Mouse (Mus musculus) spleen, postnatal 10 days (tissue): ENCODE results near the gene Insc.
"Not testable (repeated sequence)": the region's sequence is repeated elsewhere in the genome, so short reads cannot be mapped to it uniquely, and the experiment has no call there.

ENCODE experiments used
- DNase-seq, 2 experiments: peaks; one replicate each; pipeline ENCODE4 v3.0.0; 2021 to 2022; ENCODE audit warnings: low spot score in 2 of 2

Insc gene

GRCm38 (mm10) chr7:114743022-114743780 is at the start of gene Insc:
Gene Insc, plus strand, starts transcription at chr7:114743694.
- no peak for DNase-seq

- DNase-seq = no peak
These were observed 42.6 kb upstream of the Insc start for GRCm38 (mm10) chr7:114700871-114701270.

GRCm38 (mm10) chr7:114706716-114707115 is 36.8 kb upstream of the Insc start:
- DNase-seq = no peak

DNA sequence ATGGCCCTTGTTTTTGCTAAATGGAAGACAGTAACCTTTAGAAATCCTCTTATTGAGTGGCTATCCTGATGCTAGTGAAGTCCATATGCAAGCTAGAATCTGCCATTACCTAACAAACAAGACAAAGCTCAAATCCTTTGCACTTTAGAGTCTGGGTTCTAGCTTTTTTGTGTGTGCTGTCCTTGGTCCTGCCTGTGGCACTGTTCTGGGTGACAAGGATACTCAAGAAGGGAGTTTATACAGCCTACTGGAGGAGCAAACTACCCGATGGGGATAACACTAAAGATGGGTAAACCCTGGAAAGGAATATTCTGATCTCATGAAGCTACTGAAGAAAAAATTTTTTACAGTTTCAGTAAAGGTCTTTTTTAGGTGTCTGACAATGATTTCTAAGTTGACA is 36.1 kb upstream of the Insc start:
- no peak for DNase-seq

DNA sequence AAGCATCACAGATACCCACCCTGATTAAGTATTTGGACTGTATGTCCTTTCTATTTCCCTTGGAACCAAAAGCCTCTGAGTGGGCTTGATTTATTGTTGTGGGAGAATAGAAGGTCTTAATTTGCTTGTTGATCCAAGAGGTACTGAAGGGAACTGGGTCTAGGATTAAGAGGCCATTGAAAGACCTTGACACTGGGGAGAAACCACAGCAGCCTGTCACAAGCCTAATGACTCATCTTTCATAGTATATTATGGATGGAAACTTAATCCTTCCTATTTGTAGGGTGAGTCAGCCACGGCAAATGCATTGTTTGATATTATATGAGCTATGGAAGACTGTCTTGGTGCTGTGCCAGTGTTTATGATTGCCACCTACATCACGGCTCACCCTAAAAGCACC is 33.1 kb upstream of the Insc start:
- no peak for DNase-seq

GRCm38 (mm10) chr7:114712523-114712922 is 31.0 kb upstream of the Insc start:
- DNase-seq = no peak

- no peak for DNase-seq
These were observed 25.2 kb upstream of the Insc start, which contains the start of gene Calcb for GRCm38 (mm10) chr7:114718300-114718699. Gene Calcb, plus strand, starts transcription at chr7:114718643.

GRCm38 (mm10) chr7:114719381-114720131 is 23.9 kb upstream of the Insc start:
- no peak for DNase-seq

GRCm38 (mm10) chr7:114729696-114730095 is 13.8 kb upstream of the Insc start:
- not testable (repeated sequence) for DNase-seq

DNA sequence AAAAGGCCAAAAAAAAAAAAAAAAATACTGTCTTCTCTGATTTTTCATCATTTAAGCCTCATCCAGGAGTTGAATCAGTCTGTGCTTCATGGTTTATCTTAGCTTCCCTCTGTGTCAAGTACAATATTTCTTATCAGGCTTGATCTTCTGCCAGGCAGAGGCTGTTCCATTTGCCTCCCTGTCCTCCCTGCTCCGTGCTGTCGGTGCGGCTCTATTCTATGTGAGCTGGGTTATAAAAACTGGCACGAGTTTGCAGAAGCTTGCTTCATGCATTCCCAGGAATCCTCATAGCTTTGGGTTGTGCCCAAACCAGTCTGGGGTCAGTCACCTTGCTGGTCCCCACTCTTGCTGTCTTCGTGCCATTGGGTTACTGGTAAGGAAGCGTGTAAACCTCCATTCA is 12.3 kb upstream of the Insc start:
- no peak for DNase-seq

GRCm38 (mm10) chr7:114731700-114732099 is 11.8 kb upstream of the Insc start:
- not testable (repeated sequence) for DNase-seq

DNA sequence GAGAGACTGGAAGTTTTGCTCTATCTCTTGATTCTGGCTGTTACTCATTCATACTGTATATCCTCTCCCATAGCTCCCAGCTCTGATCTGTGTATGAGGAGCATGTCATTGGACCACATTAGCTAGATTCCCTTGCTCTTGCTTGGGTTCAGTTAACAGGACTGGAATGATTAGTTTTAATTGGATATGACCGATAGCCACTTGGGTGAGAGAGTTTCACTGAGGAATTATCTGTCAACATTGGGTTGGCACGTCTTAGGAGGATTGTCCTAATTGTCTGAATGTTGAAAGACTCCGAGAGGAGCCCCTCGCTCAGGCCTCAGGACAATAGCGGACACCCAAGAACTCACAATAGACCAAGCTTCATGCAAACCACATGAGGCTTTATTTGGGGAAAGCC is 7.2 kb upstream of the Insc start:
- DNase-seq = no peak

DNA sequence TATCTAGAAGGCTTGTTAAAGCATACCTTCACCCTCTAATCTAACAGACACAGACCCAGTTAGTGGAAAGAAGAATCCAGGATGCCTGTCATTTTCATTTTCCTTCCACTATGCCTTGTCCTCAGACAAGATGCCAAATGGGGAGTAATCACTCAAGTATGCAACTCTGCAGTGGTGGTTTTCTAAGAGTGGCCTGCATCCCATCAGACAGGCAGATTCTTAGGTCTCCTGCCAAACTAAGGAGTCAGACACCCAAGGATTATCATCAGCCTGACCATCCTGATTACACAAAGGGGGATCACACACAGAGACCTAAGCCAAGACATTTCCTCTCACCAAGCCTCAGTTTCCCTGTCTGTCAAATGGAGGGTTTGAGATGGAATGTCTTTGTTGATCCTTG is 5.3 kb upstream of the Insc start:
- no peak for DNase-seq

- no peak for DNase-seq
These were observed 2.9 kb upstream of the Insc start for GRCm38 (mm10) chr7:114740360-114741165.

- DNase-seq = no peak
These were observed 1.2 kb downstream of the Insc start for GRCm38 (mm10) chr7:114744639-114745245.

DNA sequence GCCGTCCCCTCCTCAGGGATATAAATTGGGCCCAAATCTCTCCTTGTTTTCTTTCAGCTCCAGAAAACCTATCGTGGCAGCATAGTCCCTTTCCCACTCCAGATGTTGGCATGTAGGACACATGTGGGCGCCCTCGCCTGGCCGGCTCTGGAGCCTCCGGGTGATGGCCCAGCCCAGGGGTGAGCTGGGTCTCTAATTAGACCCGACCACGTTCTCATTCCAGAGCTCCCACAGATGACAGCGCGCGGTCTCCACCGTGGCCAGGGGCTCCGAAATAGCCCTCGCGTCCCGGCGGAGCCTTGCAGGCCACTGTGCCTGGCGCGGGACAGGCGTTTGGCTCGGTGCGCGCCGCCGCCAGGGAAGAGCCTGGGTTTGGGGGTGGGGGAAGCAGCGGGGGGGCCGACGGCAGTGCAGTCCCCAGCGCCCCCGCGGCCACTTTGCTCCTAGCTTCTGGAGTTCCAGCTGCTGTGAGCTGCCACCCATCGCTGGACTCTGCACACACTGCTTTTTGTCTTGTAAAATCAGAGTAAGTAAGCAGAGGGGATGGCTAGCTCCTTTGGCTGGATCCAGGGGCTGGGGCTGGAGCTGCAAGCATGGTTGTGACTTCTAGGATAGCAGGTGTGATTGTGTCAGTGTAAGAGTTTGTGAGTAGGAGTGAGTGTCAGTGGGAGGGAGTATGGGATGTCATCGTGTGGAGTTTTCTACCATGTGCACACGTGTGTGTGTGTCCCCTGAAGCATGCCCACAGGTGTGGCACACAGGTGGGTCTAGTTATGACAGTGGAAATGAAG is 2.2 kb downstream of the Insc start:
- no peak for DNase-seq

- DNase-seq = no peak
These were observed 4.1 kb downstream of the Insc start for GRCm38 (mm10) chr7:114747596-114747995.

GRCm38 (mm10) chr7:114748239-114748638 is 4.7 kb downstream of the Insc start:
- no peak for DNase-seq

- no peak for DNase-seq
These were observed 10.0 kb downstream of the Insc start for GRCm38 (mm10) chr7:114753471-114753870.

DNA sequence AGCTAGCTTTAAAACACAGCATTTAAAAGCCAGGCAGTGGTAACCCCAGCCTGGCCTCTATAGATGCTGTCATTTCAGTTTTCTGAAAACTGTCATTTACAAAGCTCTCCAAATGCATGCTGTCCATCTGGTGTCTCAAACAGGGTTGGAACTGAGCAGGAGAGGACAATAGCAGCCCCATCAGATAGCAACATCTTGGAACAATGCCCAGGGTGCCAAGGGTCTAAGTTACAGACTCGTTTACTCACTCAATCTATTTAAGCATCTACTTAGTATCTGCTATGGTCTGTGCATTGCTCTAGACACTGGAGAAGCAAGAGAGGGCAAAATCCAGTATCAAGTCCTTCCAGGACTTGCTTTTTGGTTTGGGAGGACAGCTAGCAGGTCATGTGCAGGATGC is 10.7 kb downstream of the Insc start:
- DNase-seq = no peak

DNA sequence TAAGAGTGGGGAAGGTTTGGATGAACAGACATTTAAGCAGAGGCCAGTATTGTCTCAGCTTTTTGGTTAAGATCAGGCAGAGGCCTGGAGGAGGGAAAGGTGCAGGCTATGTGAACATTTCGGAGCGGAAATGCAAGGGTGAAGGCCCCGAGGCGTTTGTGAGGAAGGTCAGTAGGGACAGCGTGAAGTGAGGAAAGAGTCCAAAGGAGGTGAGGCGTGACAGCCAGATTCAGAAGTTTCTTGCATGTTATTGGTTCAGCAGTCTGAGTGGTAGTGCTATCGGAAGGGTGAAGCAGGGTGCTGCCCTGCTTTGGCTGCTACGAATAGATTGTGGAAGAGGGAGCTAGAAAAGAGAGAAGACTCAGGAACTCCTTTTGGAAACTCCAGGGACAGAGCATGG is 11.1 kb downstream of the Insc start:
- DNase-seq = no peak
